Mouse (Mus musculus): ENCODE data around the gene Sulf2. TPM values are rescaled to one million over a fixed set of nuclear protein-coding genes. Genes with fewer than 3 reads are reported as not detected.

The Sulf2 gene
- polyA plus RNA-seq, 1 experiment from 2014 or later: 156 TPM

- no peaks in the 10 kb centered on the region for H3K9me3 ChIP-seq (ENCODE audit: control insufficient read depth, low read length)
- no peak overlapping the region for H3K9ac ChIP-seq (ENCODE audit: low read length)
- 92% methylated on average over 9 of the region's 9 CpGs for WGBS
- H3K4me3 ChIP-seq (ENCODE audit: low read depth, low read length): no peak overlapping the region
- no peaks in the 10 kb centered on the region for H3K27me3 ChIP-seq (ENCODE audit: control insufficient read depth, insufficient read depth, low read length)
- no peak overlapping the region for H3K4me2 ChIP-seq (ENCODE audit: low read depth)
- H3K27ac ChIP-seq (ENCODE audit: low read depth, low read length): no peak overlapping the region
- no peak for DNase-seq (ENCODE audit: low spot score)
- no peak for ATAC-seq (ENCODE audit: insufficient read depth, low FRiP score, low TSS enrichment)
- no peaks in the 10 kb centered on the region for H3K4me1 ChIP-seq (ENCODE audit: control insufficient read depth, insufficient read depth, low read length)
- peaks cover 20% of the 10 kb centered on the region for H3K36me3 ChIP-seq (ENCODE audit: control insufficient read depth, insufficient read depth, low read length)
Observed at GRCm38 (mm10) chr2:166068261-166068660, 87.2 kb downstream of the Sulf2 start.

GRCm38 (mm10) chr2:166066434-166066833 is 89.0 kb downstream of the Sulf2 start:
- no peak overlapping the region for H3K27ac ChIP-seq (ENCODE audit: low read depth, low read length)
- no peak overlapping the region for H3K4me3 ChIP-seq (ENCODE audit: low read depth, low read length)
- peaks cover 17% of the 10 kb centered on the region for H3K36me3 ChIP-seq (ENCODE audit: control insufficient read depth, insufficient read depth, low read length)
- ATAC-seq (ENCODE audit: insufficient read depth, low FRiP score, low TSS enrichment) (no peak), DNase-seq (ENCODE audit: low spot score) (no peak)
- no peaks in the 10 kb centered on the region for H3K27me3 ChIP-seq (ENCODE audit: control insufficient read depth, insufficient read depth, low read length)
- H3K9ac ChIP-seq (ENCODE audit: low read length): no peak overlapping the region
- 80% methylated on average over 4 of the region's 4 CpGs for WGBS
- no peaks in the 10 kb centered on the region for H3K9me3 ChIP-seq (ENCODE audit: control insufficient read depth, low read length)
- H3K4me2 ChIP-seq (ENCODE audit: low read depth): no peak overlapping the region
- H3K4me1 ChIP-seq (ENCODE audit: control insufficient read depth, insufficient read depth, low read length): no peaks in the 10 kb centered on the region

- 93% methylated on average over 8 of the region's 8 CpGs for WGBS
- DNase-seq (ENCODE audit: low spot score) (no peak), ATAC-seq (ENCODE audit: insufficient read depth, low FRiP score, low TSS enrichment) (no peak)
- Histone ChIP-seq H3K4me2 (ENCODE audit: low read depth) (no peak overlapping the region), H3K27ac (ENCODE audit: low read depth, low read length) (no peak overlapping the region), H3K9me3 (ENCODE audit: control insufficient read depth, low read length) (no peaks in the 10 kb centered on the region), H3K4me3 (ENCODE audit: low read depth, low read length) (no peak overlapping the region), H3K4me1 (ENCODE audit: control insufficient read depth, insufficient read depth, low read length) (no peaks in the 10 kb centered on the region), H3K9ac (ENCODE audit: low read length) (no peak overlapping the region), H3K27me3 (ENCODE audit: control insufficient read depth, insufficient read depth, low read length) (no peaks in the 10 kb centered on the region), H3K36me3 (ENCODE audit: control insufficient read depth, insufficient read depth, low read length) (peaks cover 17% of the 10 kb centered on the region)
Observed at GRCm38 (mm10) chr2:166062431-166062830, 93.0 kb downstream of the Sulf2 start.

- Histone ChIP-seq H3K27me3 (ENCODE audit: control insufficient read depth, insufficient read depth, low read length) (no peaks in the 10 kb centered on the region), H3K4me3 (ENCODE audit: low read depth, low read length) (no peak overlapping the region), H3K4me1 (ENCODE audit: control insufficient read depth, insufficient read depth, low read length) (no peaks in the 10 kb centered on the region), H3K27ac (ENCODE audit: low read depth, low read length) (no peak overlapping the region), H3K36me3 (ENCODE audit: control insufficient read depth, insufficient read depth, low read length) (peaks cover 17% of the 10 kb centered on the region), H3K9me3 (ENCODE audit: control insufficient read depth, low read length) (no peaks in the 10 kb centered on the region), H3K4me2 (ENCODE audit: low read depth) (no peak overlapping the region), H3K9ac (ENCODE audit: low read length) (no peak overlapping the region)
- DNase-seq (ENCODE audit: low spot score) (no peak), ATAC-seq (ENCODE audit: insufficient read depth, low FRiP score, low TSS enrichment) (no peak)
- WGBS: 80% methylated on average over 1 of the region's 1 CpGs
Observed at GRCm38 (mm10) chr2:166062008-166062407, 93.5 kb downstream of the Sulf2 start.

GRCm38 (mm10) chr2:166059684-166060423 is 95.6 kb downstream of the Sulf2 start:
- no peak overlapping the region for H3K4me3 ChIP-seq (ENCODE audit: low read depth, low read length)
- H3K4me1 ChIP-seq (ENCODE audit: control insufficient read depth, insufficient read depth, low read length): no peaks in the 10 kb centered on the region
- peaks cover 15% of the 10 kb centered on the region for H3K36me3 ChIP-seq (ENCODE audit: control insufficient read depth, insufficient read depth, low read length)
- no peaks in the 10 kb centered on the region for H3K9me3 ChIP-seq (ENCODE audit: control insufficient read depth, low read length)
- H3K27me3 ChIP-seq (ENCODE audit: control insufficient read depth, insufficient read depth, low read length): no peaks in the 10 kb centered on the region
- ATAC-seq (ENCODE audit: insufficient read depth, low FRiP score, low TSS enrichment) (no peak), DNase-seq (ENCODE audit: low spot score) (no peak)
- no peak overlapping the region for H3K4me2 ChIP-seq (ENCODE audit: low read depth)
- H3K27ac ChIP-seq (ENCODE audit: low read depth, low read length): no peak overlapping the region
- no peak overlapping the region for H3K9ac ChIP-seq (ENCODE audit: low read length)
- 72% methylated on average over 7 of the region's 7 CpGs for WGBS

- Histone ChIP-seq H3K9me3 (ENCODE audit: control insufficient read depth, low read length) (no peaks in the 10 kb centered on the region), H3K27ac (ENCODE audit: low read depth, low read length) (no peak overlapping the region), H3K27me3 (ENCODE audit: control insufficient read depth, insufficient read depth, low read length) (no peaks in the 10 kb centered on the region), H3K36me3 (ENCODE audit: control insufficient read depth, insufficient read depth, low read length) (peaks cover 15% of the 10 kb centered on the region), H3K4me2 (ENCODE audit: low read depth) (no peak overlapping the region), H3K4me1 (ENCODE audit: control insufficient read depth, insufficient read depth, low read length) (no peaks in the 10 kb centered on the region), H3K4me3 (ENCODE audit: low read depth, low read length) (no peak overlapping the region), H3K9ac (ENCODE audit: low read length) (no peak overlapping the region)
- DNase-seq (ENCODE audit: low spot score) (no peak), ATAC-seq (ENCODE audit: insufficient read depth, low FRiP score, low TSS enrichment) (no peak)
- 94% methylated on average over 14 of the region's 14 CpGs for WGBS
Observed at GRCm38 (mm10) chr2:166054002-166054539, 101.4 kb downstream of the Sulf2 start.

- H3K27ac ChIP-seq (ENCODE audit: low read depth, low read length): no peak overlapping the region
- H3K9me3 ChIP-seq (ENCODE audit: control insufficient read depth, low read length): no peaks in the 10 kb centered on the region
- H3K4me1 ChIP-seq (ENCODE audit: control insufficient read depth, insufficient read depth, low read length): no peaks in the 10 kb centered on the region
- H3K9ac ChIP-seq (ENCODE audit: low read length): no peak overlapping the region
- peaks cover 13% of the 10 kb centered on the region for H3K36me3 ChIP-seq (ENCODE audit: control insufficient read depth, insufficient read depth, low read length)
- H3K27me3 ChIP-seq (ENCODE audit: control insufficient read depth, insufficient read depth, low read length): no peaks in the 10 kb centered on the region
- H3K4me3 ChIP-seq (ENCODE audit: low read depth, low read length): no peak overlapping the region
- no peak overlapping the region for H3K4me2 ChIP-seq (ENCODE audit: low read depth)
- DNase-seq (ENCODE audit: low spot score) (no peak), ATAC-seq (ENCODE audit: insufficient read depth, low FRiP score, low TSS enrichment) (no peak)
- WGBS: 94% methylated on average over 7 of the region's 7 CpGs
Observed at GRCm38 (mm10) chr2:166051966-166052365, 103.5 kb downstream of the Sulf2 start.

- Histone ChIP-seq H3K27me3 (ENCODE audit: control insufficient read depth, insufficient read depth, low read length) (no peaks in the 10 kb centered on the region), H3K4me2 (ENCODE audit: low read depth) (no peak overlapping the region), H3K36me3 (ENCODE audit: control insufficient read depth, insufficient read depth, low read length) (peaks cover 13% of the 10 kb centered on the region), H3K27ac (ENCODE audit: low read depth, low read length) (no peak overlapping the region), H3K9me3 (ENCODE audit: control insufficient read depth, low read length) (no peaks in the 10 kb centered on the region), H3K4me3 (ENCODE audit: low read depth, low read length) (no peak overlapping the region), H3K4me1 (ENCODE audit: control insufficient read depth, insufficient read depth, low read length) (no peaks in the 10 kb centered on the region), H3K9ac (ENCODE audit: low read length) (no peak overlapping the region)
- WGBS: 92% methylated on average over 17 of the region's 17 CpGs
- DNase-seq (ENCODE audit: low spot score) (no peak), ATAC-seq (ENCODE audit: insufficient read depth, low FRiP score, low TSS enrichment) (no peak)
Observed at GRCm38 (mm10) chr2:166051421-166051820, 104.0 kb downstream of the Sulf2 start.

GRCm38 (mm10) chr2:166048852-166049251 is 106.6 kb downstream of the Sulf2 start:
- 94% methylated on average over 7 of the region's 7 CpGs for WGBS
- H3K27ac ChIP-seq (ENCODE audit: low read depth, low read length): no peak overlapping the region
- no peak overlapping the region for H3K4me2 ChIP-seq (ENCODE audit: low read depth)
- H3K4me3 ChIP-seq (ENCODE audit: low read depth, low read length): no peak overlapping the region
- H3K4me1 ChIP-seq (ENCODE audit: control insufficient read depth, insufficient read depth, low read length): no peaks in the 10 kb centered on the region
- no peak for DNase-seq (ENCODE audit: low spot score)
- no peaks in the 10 kb centered on the region for H3K27me3 ChIP-seq (ENCODE audit: control insufficient read depth, insufficient read depth, low read length)
- H3K9me3 ChIP-seq (ENCODE audit: control insufficient read depth, low read length): no peaks in the 10 kb centered on the region
- H3K9ac ChIP-seq (ENCODE audit: low read length): no peak overlapping the region
- ATAC-seq (ENCODE audit: insufficient read depth, low FRiP score, low TSS enrichment): no peak
- H3K36me3 ChIP-seq (ENCODE audit: control insufficient read depth, insufficient read depth, low read length): peaks cover 8% of the 10 kb centered on the region
